Mouse (Mus musculus): Measurements from ENCODE around the gene Cideb. TPM values are rescaled to one million over a fixed set of nuclear protein-coding genes. Genes with fewer than 3 reads are reported as not detected.
"Not testable (repeated sequence)": the region's sequence is repeated elsewhere in the genome, so short reads cannot be mapped to it uniquely, and the experiment has no call there.

The Cideb gene
- total RNA-seq, 1 experiment from 2014 or later, result not detected

DNA sequence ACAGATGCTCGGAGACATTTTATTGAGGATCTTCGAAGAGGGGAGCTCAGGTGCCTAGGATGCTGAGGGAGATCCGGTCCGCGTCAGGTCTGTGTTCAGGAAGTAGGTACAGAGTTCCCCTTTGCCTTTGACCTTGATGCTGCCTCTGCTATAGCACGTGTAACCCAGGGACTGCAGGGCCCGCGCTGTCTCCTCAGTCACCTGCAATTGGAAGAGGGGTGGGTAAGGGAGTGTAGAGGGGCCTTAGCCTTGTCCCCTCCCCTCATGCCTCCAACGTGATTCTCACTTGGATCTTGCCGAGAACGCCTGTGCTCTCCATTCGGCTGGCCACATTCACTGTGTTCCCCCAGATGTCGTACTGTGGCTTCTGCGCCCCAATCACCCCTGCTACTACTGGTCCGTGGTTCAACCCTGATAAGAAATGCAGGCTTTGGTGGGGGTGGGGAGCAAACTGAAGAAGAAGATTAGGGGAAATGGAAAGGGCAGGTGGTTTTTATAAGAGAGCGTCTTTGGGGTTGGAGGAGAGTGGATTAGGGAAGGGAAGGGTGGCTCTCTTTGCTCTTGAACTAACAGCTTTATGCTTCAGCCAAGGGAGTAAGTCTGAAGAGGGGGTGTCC, 10.9 kb upstream of the Cideb start:
- no peak for ATAC-seq (replicated peaks in 1 of 2; ENCODE audit: insufficient read depth in 1 of 2, low FRiP score in 2 of 2, low TSS enrichment in 1 of 2, low read depth in 1 of 2, poor library complexity in 2 of 2, severe bottlenecking in 2 of 2)

- ATAC-seq (replicated peaks in 1 of 2; ENCODE audit: insufficient read depth in 1 of 2, low FRiP score in 2 of 2, low TSS enrichment in 1 of 2, low read depth in 1 of 2, poor library complexity in 2 of 2, severe bottlenecking in 2 of 2), result no peak
Observed at GRCm38 (mm10) chr14:55768555-55768954, 10.3 kb upstream of the Cideb start.

DNA sequence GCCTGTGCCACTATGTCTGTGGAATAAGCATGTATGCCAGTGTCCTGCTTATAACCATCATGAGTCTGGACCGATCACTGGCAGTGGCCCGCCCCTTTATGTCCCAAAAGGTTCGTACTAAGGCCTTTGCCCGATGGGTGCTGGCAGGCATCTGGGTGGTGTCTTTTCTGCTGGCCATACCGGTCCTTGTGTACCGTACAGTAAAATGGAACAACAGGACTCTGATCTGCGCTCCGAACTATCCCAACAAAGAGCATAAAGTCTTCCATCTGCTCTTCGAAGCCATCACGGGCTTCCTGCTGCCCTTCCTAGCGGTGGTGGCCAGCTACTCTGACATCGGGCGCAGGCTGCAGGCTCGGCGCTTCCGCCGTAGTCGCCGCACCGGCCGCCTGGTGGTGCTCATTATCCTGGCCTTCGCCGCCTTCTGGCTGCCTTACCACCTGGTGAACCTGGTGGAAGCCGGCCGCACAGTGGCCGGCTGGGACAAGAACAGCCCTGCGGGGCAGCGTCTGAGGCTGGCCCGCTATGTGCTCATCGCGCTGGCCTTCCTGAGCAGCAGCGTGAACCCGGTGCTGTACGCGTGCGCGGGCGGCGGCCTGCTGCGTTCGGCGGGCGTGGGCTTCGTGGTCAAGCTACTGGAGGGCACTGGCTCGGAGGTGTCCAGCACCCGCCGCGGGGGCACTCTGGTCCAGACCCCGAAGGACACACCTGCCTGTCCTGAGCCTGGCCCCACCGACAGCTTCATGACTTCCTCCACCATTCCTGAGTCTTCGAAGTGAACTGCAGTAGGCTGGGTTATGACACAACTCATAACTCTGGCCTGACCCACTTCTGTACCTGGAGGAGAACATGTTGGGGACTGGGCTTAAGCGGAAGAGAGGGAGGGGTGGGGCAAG, 9.5 kb upstream of the Cideb start:
- ATAC-seq (replicated peaks in 1 of 2; ENCODE audit: insufficient read depth in 1 of 2, low FRiP score in 2 of 2, low TSS enrichment in 1 of 2, low read depth in 1 of 2, poor library complexity in 2 of 2, severe bottlenecking in 2 of 2), result peak; percentile 25 to 49; a peak in 3 of 4 replicates

- ATAC-seq (replicated peaks in 1 of 2; ENCODE audit: insufficient read depth in 1 of 2, low FRiP score in 2 of 2, low TSS enrichment in 1 of 2, low read depth in 1 of 2, poor library complexity in 2 of 2, severe bottlenecking in 2 of 2), result peak in 1 of 2 experiments; percentile 19; a peak in 2 of 4 replicates
Observed at GRCm38 (mm10) chr14:55765696-55766095, 7.4 kb upstream of the Cideb start, which contains the start of gene Ltb4r1. Ltb4r1 (plus strand) TSS chr14:55765962.

- no peak for ATAC-seq (replicated peaks in 1 of 2; ENCODE audit: insufficient read depth in 1 of 2, low FRiP score in 2 of 2, low TSS enrichment in 1 of 2, low read depth in 1 of 2, poor library complexity in 2 of 2, severe bottlenecking in 2 of 2)
Observed at GRCm38 (mm10) chr14:55763166-55763565, 4.9 kb upstream of the Cideb start.

DNA sequence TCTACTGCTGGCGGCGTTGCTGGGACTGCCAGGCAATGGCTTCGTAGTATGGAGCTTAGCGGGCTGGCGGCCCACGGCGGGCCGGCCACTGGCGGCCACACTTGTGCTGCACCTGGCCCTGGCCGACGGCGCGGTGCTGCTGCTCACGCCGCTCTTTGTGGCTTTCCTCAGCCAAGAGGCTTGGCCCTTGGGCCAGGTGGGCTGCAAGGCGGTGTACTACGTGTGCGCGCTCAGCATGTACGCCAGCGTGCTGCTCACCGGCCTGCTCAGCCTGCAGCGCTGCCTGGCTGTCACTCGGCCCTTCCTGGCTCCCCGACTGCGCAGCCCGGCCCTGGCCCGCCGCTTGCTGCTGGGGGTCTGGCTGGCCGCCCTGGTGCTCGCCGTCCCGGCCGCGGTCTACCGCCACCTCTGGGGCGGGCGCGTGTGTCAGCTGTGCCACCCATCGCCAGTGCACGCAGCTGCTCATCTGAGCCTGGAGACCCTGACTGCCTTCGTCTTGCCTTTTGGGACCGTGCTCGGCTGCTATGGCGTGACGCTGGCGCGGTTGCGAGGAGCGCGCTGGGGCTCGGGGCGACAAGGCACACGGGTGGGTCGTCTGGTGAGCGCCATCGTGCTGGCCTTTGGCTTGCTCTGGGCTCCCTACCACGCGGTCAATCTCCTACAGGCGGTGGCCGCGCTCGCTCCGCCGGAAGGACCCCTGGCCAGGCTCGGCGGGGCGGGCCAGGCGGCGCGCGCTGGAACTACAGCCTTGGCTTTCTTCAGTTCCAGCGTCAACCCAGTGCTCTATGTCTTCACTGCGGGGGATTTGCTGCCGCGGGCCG, 4.0 kb upstream of the Cideb start:
- peak in 1 of 2 experiments; percentile 14; a peak in 1 of 4 replicates for ATAC-seq (replicated peaks in 1 of 2; ENCODE audit: insufficient read depth in 1 of 2, low FRiP score in 2 of 2, low TSS enrichment in 1 of 2, low read depth in 1 of 2, poor library complexity in 2 of 2, severe bottlenecking in 2 of 2)

GRCm38 (mm10) chr14:55761163-55761562, 2.9 kb upstream of the Cideb start, which contains the start of gene Ltb4r2:
Ltb4r2 (plus strand) TSS chr14:55761428.
- no peak for ATAC-seq (replicated peaks in 1 of 2; ENCODE audit: insufficient read depth in 1 of 2, low FRiP score in 2 of 2, low TSS enrichment in 1 of 2, low read depth in 1 of 2, poor library complexity in 2 of 2, severe bottlenecking in 2 of 2)

GRCm38 (mm10) chr14:55760156-55760555, 1.9 kb upstream of the Cideb start:
- ATAC-seq (replicated peaks in 1 of 2; ENCODE audit: insufficient read depth in 1 of 2, low FRiP score in 2 of 2, low TSS enrichment in 1 of 2, low read depth in 1 of 2, poor library complexity in 2 of 2, severe bottlenecking in 2 of 2), result not testable (repeated sequence)

GRCm38 (mm10) chr14:55757566-55757965, 692 bp downstream of the Cideb start:
- no peak for ATAC-seq (replicated peaks in 1 of 2; ENCODE audit: insufficient read depth in 1 of 2, low FRiP score in 2 of 2, low TSS enrichment in 1 of 2, low read depth in 1 of 2, poor library complexity in 2 of 2, severe bottlenecking in 2 of 2)

DNA sequence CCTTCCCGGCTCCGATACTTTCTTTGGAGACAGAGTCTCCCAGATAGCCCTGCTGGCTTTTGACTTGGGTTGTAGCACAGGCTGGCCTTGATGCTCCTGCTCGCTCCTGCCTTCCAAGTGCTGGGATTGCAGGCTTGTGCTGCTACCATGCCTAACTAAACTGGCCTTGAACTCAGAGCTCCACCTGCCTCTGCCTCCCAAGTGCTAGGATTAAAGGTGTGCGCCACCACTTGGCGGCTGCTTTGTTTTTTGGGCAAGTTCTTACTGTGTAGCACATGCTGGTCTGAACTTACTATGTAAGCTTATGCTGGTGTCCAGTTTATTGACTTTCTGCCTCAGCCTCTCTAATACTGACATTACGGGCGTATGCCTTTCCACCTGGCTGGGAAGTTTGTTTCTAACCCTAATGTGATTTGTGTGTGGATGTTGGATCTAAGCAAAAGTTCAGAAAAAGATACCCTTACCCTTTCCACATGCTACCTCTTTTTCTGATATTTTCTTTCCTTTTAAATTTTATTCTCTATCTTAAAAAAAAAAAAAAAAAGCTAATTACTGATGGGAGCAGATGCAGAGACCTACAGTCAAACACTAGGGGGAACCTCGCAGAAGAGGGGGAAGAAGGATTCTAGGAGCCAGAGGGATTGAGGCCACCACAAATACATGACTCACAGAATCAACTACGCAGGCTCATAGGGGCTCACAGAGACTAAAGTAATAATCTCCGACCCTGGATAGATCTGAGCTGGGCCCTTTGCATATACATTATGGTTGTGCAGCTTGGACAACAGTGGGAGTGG, 11.0 kb downstream of the Cideb start:
- ATAC-seq (replicated peaks in 1 of 2; ENCODE audit: insufficient read depth in 1 of 2, low FRiP score in 2 of 2, low TSS enrichment in 1 of 2, low read depth in 1 of 2, poor library complexity in 2 of 2, severe bottlenecking in 2 of 2), result no peak

DNA sequence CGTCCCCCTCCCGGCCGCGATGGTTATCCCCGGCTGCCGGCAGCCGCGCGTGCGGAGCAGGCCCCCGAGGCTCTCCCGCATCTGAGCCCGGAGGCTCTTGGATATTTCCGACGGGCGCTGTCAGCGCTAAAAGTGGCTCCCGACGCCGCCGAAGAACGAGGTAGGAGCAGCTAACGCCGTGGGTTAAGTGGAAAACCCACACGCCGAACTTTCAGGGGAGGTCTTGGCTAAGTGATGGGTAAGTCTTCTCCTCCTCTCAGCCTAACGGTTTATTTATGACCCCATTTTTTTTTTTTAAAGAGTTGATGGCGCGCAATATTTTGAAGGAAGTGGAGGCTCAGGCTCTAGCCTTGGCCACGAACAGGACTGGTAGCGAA, 12.4 kb downstream of the Cideb start:
- ATAC-seq (replicated peaks in 1 of 2; ENCODE audit: insufficient read depth in 1 of 2, low FRiP score in 2 of 2, low TSS enrichment in 1 of 2, low read depth in 1 of 2, poor library complexity in 2 of 2, severe bottlenecking in 2 of 2), result no peak

DNA sequence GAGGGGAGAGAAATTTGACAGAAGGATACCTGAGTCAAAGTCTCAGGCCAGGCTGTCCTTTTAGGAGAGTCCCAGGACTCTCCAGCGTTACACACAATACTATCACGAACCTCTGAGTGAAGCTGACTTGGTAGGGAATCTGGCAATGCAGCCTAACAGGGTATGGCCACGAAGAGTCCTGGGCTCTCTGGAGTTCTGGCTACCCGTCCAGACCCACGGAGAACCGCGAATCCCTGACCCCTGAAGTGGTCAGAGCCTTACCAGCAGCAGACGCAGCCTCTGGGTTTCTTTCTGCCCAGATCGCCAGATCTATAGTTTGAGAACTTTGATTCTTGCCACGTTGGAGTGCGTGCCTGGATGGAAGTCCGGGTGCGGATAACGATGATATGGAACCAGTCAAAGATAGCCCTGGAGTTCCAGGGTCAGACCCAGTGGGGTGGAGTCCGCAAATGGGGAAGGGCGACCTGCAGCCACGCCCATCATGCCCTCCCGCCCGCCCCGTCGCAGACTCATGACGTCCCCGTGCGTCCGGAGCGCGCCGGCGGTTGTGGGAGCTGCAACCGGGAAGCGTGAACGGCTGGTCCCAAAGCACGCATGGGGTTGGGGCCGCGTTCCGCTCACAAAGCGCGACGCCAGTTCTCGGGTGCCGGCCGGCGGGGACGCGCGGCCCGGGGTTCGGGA, 12.9 kb downstream of the Cideb start, which contains the start of the genes Dhrs1 and Nop9:
TSS of gene Dhrs1 (minus strand) at position 511 of the 681 bp plus-strand sequence.
TSS of gene Nop9 (plus strand) at position 514 of the 681 bp plus-strand sequence.
- ATAC-seq (replicated peaks in 1 of 2; ENCODE audit: insufficient read depth in 1 of 2, low FRiP score in 2 of 2, low TSS enrichment in 1 of 2, low read depth in 1 of 2, poor library complexity in 2 of 2, severe bottlenecking in 2 of 2), result peak; percentile 73 to 74

DNA sequence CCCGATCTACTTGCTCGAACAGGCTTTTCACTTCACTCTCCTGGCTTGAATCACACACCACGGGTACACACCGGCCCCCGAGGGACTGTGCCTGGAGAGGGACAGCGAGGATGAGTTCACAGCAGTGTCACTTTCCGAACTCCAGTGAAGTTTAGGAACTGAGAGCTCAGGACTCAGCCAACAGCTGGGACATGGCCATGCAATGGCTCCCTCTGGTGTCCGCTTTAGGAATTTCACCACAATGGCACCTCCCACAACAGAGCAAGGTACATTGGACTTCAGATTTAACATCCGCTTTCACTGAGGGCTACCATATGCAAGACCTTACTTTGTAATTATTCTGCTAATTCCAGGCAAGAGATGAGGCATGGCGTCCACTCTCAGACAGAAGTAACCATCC, 14.5 kb downstream of the Cideb start:
- peak; percentile 82 to 87 for ATAC-seq (replicated peaks in 1 of 2; ENCODE audit: insufficient read depth in 1 of 2, low FRiP score in 2 of 2, low TSS enrichment in 1 of 2, low read depth in 1 of 2, poor library complexity in 2 of 2, severe bottlenecking in 2 of 2)

DNA sequence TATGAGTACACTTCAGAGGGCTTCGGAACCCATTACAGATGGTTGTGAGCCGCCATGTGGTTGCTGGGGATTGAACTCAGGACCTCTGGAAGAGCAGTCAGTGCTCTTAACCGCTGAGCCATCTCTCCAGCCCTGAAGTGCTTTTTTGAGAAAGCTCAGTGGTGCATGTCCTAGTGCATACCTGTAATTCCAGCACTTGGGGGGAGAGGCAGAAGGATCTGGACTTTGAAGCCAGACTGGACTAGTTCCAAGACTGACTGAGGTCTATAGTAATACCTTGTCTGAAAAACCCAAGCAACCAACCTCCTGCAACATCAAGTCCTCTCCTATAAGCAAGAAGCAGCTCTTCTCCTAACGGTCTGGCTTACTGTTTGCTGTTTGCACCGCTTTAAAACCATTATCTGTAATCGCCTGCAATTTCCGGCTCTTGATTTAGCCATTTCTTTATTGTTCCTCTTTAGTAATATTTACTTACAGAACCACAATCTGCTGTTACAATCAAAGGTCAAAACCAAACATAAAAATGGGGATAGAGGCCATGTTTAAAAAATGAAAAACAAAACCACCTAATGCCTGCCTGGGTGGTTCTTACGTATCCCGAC, 21.1 kb downstream of the Cideb start:
- ATAC-seq (replicated peaks in 1 of 2; ENCODE audit: insufficient read depth in 1 of 2, low FRiP score in 2 of 2, low TSS enrichment in 1 of 2, low read depth in 1 of 2, poor library complexity in 2 of 2, severe bottlenecking in 2 of 2), result peak in 1 of 2 experiments; percentile 47; a peak in 2 of 4 replicates

DNA sequence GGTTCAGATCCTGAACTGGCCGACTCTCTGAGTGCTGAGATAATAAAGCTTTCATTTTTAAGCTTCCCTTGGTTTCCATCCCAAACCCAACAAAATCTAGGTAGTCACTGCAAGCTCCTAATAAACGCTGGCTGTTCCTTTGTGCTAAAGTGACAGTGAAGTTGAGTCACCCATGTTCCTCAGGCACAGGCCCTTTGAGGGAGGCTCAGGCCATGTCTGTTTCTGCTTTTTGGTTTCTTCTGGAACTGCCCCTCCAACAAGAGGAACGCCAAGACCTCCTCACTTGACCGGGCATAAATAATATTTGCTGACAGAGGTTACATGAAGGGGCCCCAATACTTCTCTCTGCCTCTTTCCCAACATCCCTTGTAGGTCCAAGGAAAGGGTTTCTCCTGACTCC, 22.5 kb downstream of the Cideb start:
- ATAC-seq (replicated peaks in 1 of 2; ENCODE audit: insufficient read depth in 1 of 2, low FRiP score in 2 of 2, low TSS enrichment in 1 of 2, low read depth in 1 of 2, poor library complexity in 2 of 2, severe bottlenecking in 2 of 2), result no peak

GRCm38 (mm10) chr14:55735334-55735733, 22.9 kb downstream of the Cideb start:
- no peak for ATAC-seq (replicated peaks in 1 of 2; ENCODE audit: insufficient read depth in 1 of 2, low FRiP score in 2 of 2, low TSS enrichment in 1 of 2, low read depth in 1 of 2, poor library complexity in 2 of 2, severe bottlenecking in 2 of 2)
